Mouse (Mus musculus): ENCODE results near the gene Tspoap1. TPM values are rescaled to one million over a fixed set of nuclear protein-coding genes. Genes with fewer than 3 reads are reported as not detected.

Tspoap1 gene
- polyA plus RNA-seq, 1 experiment from 2014 or later: 68.5 TPM

GRCm38 (mm10) chr11:87808236-87808635 lies 47.9 kb downstream of the Tspoap1 start:
- H3K27me3 ChIP-seq (ENCODE audit: control insufficient read depth, insufficient read depth, low read depth, low read length): no peaks in the 10 kb centered on the region
- no peak overlapping the region for H3K9ac ChIP-seq (ENCODE audit: low read depth, low read length)
- H3K9me3 ChIP-seq (replicated peaks; ENCODE audit: control insufficient read depth, low read length, poor library complexity, severe bottlenecking): no peaks in the 10 kb centered on the region
- no peak overlapping the region for H3K4me3 ChIP-seq (ENCODE audit: low read depth, low read length)
- 89% methylated on average over 7 of the region's 7 CpGs for WGBS
- H3K4me2 ChIP-seq (ENCODE audit: low read length): no peak overlapping the region
- no peaks in the 10 kb centered on the region for H3K36me3 ChIP-seq (ENCODE audit: control insufficient read depth, insufficient read depth, low read length)
- peaks cover 6% of the 10 kb centered on the region for H3K4me1 ChIP-seq (ENCODE audit: control insufficient read depth, insufficient read depth, low read length)
- H3K27ac ChIP-seq (ENCODE audit: low read length): no peak overlapping the region
- ATAC-seq: no peak

GRCm38 (mm10) chr11:87811396-87811795 lies 51.1 kb downstream of the Tspoap1 start:
- ATAC-seq: 0 out of 2 replicates have a peak, but pooled peaks have one; percentile 51
- 26% methylated on average over 3 of the region's 4 CpGs for WGBS
- H3K9ac ChIP-seq (ENCODE audit: low read depth, low read length): no peak overlapping the region
- H3K27me3 ChIP-seq (ENCODE audit: control insufficient read depth, insufficient read depth, low read depth, low read length): no peaks in the 10 kb centered on the region
- no peaks in the 10 kb centered on the region for H3K9me3 ChIP-seq (replicated peaks; ENCODE audit: control insufficient read depth, low read length, poor library complexity, severe bottlenecking)
- no peaks in the 10 kb centered on the region for H3K36me3 ChIP-seq (ENCODE audit: control insufficient read depth, insufficient read depth, low read length)
- peak overlapping the region; percentile 69 for H3K27ac ChIP-seq (ENCODE audit: low read length)
- H3K4me1 ChIP-seq (ENCODE audit: control insufficient read depth, insufficient read depth, low read length): peaks cover 6% of the 10 kb centered on the region
- no peak overlapping the region for H3K4me2 ChIP-seq (ENCODE audit: low read length)
- no peak overlapping the region for H3K4me3 ChIP-seq (ENCODE audit: low read depth, low read length)

GRCm38 (mm10) chr11:87814831-87815230 lies 54.5 kb downstream of the Tspoap1 start:
- Histone ChIP-seq H3K36me3 (ENCODE audit: control insufficient read depth, insufficient read depth, low read length) (no peaks in the 10 kb centered on the region), H3K9me3 (replicated peaks; ENCODE audit: control insufficient read depth, low read length, poor library complexity, severe bottlenecking) (no peaks in the 10 kb centered on the region), H3K27me3 (ENCODE audit: control insufficient read depth, insufficient read depth, low read depth, low read length) (no peaks in the 10 kb centered on the region), H3K27ac (ENCODE audit: low read length) (no peak overlapping the region), H3K4me3 (ENCODE audit: low read depth, low read length) (no peak overlapping the region), H3K4me1 (ENCODE audit: control insufficient read depth, insufficient read depth, low read length) (peaks cover 13% of the 10 kb centered on the region), H3K9ac (ENCODE audit: low read depth, low read length) (no peak overlapping the region), H3K4me2 (ENCODE audit: low read length) (no peak overlapping the region)
- 57% methylated on average over 8 of the region's 8 CpGs for WGBS
- ATAC-seq: no peak

GRCm38 (mm10) chr11:87816707-87817442 lies 56.5 kb downstream of the Tspoap1 start:
- Histone ChIP-seq H3K36me3 (ENCODE audit: control insufficient read depth, insufficient read depth, low read length) (no peaks in the 10 kb centered on the region), H3K4me2 (ENCODE audit: low read length) (peak overlapping the region; percentile 81), H3K27me3 (ENCODE audit: control insufficient read depth, insufficient read depth, low read depth, low read length) (no peaks in the 10 kb centered on the region), H3K4me3 (ENCODE audit: low read depth, low read length) (peak overlapping the region; percentile 43), H3K9ac (ENCODE audit: low read depth, low read length) (peak overlapping the region; percentile 68), H3K27ac (ENCODE audit: low read length) (0 out of 2 replicates have a peak overlapping the region, but pooled peaks have one; percentile 15), H3K4me1 (ENCODE audit: control insufficient read depth, insufficient read depth, low read length) (peaks cover 9% of the 10 kb centered on the region; the same call in 1 of the 2 replicates), H3K9me3 (replicated peaks; ENCODE audit: control insufficient read depth, low read length, poor library complexity, severe bottlenecking) (no peaks in the 10 kb centered on the region)
- WGBS: 2% methylated on average over 30 of the region's 31 CpGs
- peak; percentile 76 for ATAC-seq

GRCm38 (mm10) chr11:87817443-87817773 lies 57.1 kb downstream of the Tspoap1 start:
- H3K9ac ChIP-seq (ENCODE audit: low read depth, low read length): peak overlapping the region; percentile 68
- H3K27ac ChIP-seq (ENCODE audit: low read length): 0 out of 2 replicates have a peak overlapping the region, but pooled peaks have one; percentile 15
- WGBS: 33% methylated on average over 4 of the region's 4 CpGs
- ATAC-seq: no peak
- H3K4me1 ChIP-seq (ENCODE audit: control insufficient read depth, insufficient read depth, low read length): peaks cover 8% of the 10 kb centered on the region; the same call in 1 of the 2 replicates
- no peaks in the 10 kb centered on the region for H3K27me3 ChIP-seq (ENCODE audit: control insufficient read depth, insufficient read depth, low read depth, low read length)
- peak overlapping the region; percentile 81 for H3K4me2 ChIP-seq (ENCODE audit: low read length)
- H3K36me3 ChIP-seq (ENCODE audit: control insufficient read depth, insufficient read depth, low read length): no peaks in the 10 kb centered on the region
- H3K4me3 ChIP-seq (ENCODE audit: low read depth, low read length): peak overlapping the region; percentile 43
- H3K9me3 ChIP-seq (replicated peaks; ENCODE audit: control insufficient read depth, low read length, poor library complexity, severe bottlenecking): no peaks in the 10 kb centered on the region

GRCm38 (mm10) chr11:87821502-87821901 lies 61.2 kb downstream of the Tspoap1 start:
- Histone ChIP-seq H3K36me3 (ENCODE audit: control insufficient read depth, insufficient read depth, low read length) (no peaks in the 10 kb centered on the region), H3K4me3 (ENCODE audit: low read depth, low read length) (no peak overlapping the region), H3K27me3 (ENCODE audit: control insufficient read depth, insufficient read depth, low read depth, low read length) (no peaks in the 10 kb centered on the region), H3K4me2 (ENCODE audit: low read length) (no peak overlapping the region), H3K27ac (ENCODE audit: low read length) (no peak overlapping the region), H3K4me1 (ENCODE audit: control insufficient read depth, insufficient read depth, low read length) (peaks cover 8% of the 10 kb centered on the region; the same call in 1 of the 2 replicates), H3K9me3 (replicated peaks; ENCODE audit: control insufficient read depth, low read length, poor library complexity, severe bottlenecking) (no peaks in the 10 kb centered on the region), H3K9ac (ENCODE audit: low read depth, low read length) (no peak overlapping the region)
- WGBS: 41% methylated on average over 5 of the region's 5 CpGs
- ATAC-seq: no peak

- H3K9me3 ChIP-seq (replicated peaks; ENCODE audit: control insufficient read depth, low read length, poor library complexity, severe bottlenecking): no peaks in the 10 kb centered on the region
- no peak within 1 kb of the TSS for H3K27ac ChIP-seq (ENCODE audit: low read length)
- H3K27me3 ChIP-seq (ENCODE audit: control insufficient read depth, insufficient read depth, low read depth, low read length): no peaks in the 10 kb centered on the region
- H3K4me1 ChIP-seq (ENCODE audit: control insufficient read depth, insufficient read depth, low read length): no peaks in the 10 kb centered on the region
- WGBS: 19% methylated on average over 10 of the region's 10 CpGs
- no peak for ATAC-seq
- no peaks in the 10 kb centered on the region for H3K36me3 ChIP-seq (ENCODE audit: control insufficient read depth, insufficient read depth, low read length)
- no peak within 1 kb of the TSS for H3K4me2 ChIP-seq (ENCODE audit: low read length)
- H3K4me3 ChIP-seq (ENCODE audit: low read depth, low read length): no peak within 1 kb of the TSS
- no peak within 1 kb of the TSS for H3K9ac ChIP-seq (ENCODE audit: low read depth, low read length)
Observed at GRCm38 (mm10) chr11:87828239-87828900, 68.0 kb downstream of the Tspoap1 start, which contains the start of gene Lpo. Lpo (minus strand) TSS chr11:87828289.
